ENCODE assay signal across 8 mouse cellular contexts in genomic region chr9:4795544-4796288, GRCm38 (mm10). TPM values are rescaled to one million over a fixed set of nuclear protein-coding genes. Genes with fewer than 3 reads are reported as not detected.
A peak's percentile ranks its signal among the peaks of the same experiment; 100 is the strongest.
DNase-seq lines count a peak whose midpoint lies in the region; ATAC-seq and TF ChIP-seq lines count a peak whose summit lies in the region.

Gria4 (minus strand) TSS chr9:4796234.

- TF ChIP-seq POLR2A in testis, adult 2 months (IDR thresholded peaks at IDR 0.05; ENCODE audit: control insufficient read depth, low read depth, low read length): no peak

- no peak for DNase-seq in lung, postnatal 0 days (ENCODE audit: low spot score)
- DNase-seq in lung, postnatal 25 days (ENCODE audit: low spot score): no peak
- DNase-seq in embryo, embryonic 11 days: peak; percentile 90
- DNase-seq in layer of hippocampus, postnatal 14 days (ENCODE audit: low spot score in 2 of 2): peak; percentile 73 to 78
- no peak for DNase-seq in spleen, postnatal 14 days (ENCODE audit: low spot score in 2 of 2)

- no peak within 1 kb of the TSS for H3K27ac ChIP-seq in lung, postnatal 0 days (ENCODE audit: low read length)
- no peak within 1 kb of the TSS for H3K27ac ChIP-seq in heart, embryonic 16.5 days (ENCODE audit: low read length)
- peak within 1 kb of the TSS; percentile 93 for H3K27ac ChIP-seq in midbrain, embryonic 13.5 days
- H3K27ac ChIP-seq in testis, adult 2 months (ENCODE audit: control insufficient read depth, insufficient read depth, low read depth, low read length): no peak within 1 kb of the TSS

- no peaks in the 10 kb centered on the region for H3K36me3 ChIP-seq in lung, postnatal 0 days (ENCODE audit: insufficient read depth, low read length)
- no peaks in the 10 kb centered on the region for H3K36me3 ChIP-seq in heart, embryonic 16.5 days (ENCODE audit: control insufficient read depth, insufficient read depth)
- H3K36me3 ChIP-seq in midbrain, embryonic 13.5 days: no peaks in the 10 kb centered on the region
- no peaks in the 10 kb centered on the region for H3K36me3 ChIP-seq in testis, adult 2 months (ENCODE audit: control insufficient read depth, insufficient read depth, low read length)

- no peak within 1 kb of the TSS for H3K9ac ChIP-seq in lung, postnatal 0 days (replicated peaks; ENCODE audit: low read depth)
- peak within 1 kb of the TSS; percentile 52 for H3K9ac ChIP-seq in heart, embryonic 16.5 days (ENCODE audit: low read length)
- H3K9ac ChIP-seq in midbrain, embryonic 13.5 days (replicated peaks): peak within 1 kb of the TSS; percentile 81

- no peaks in the 10 kb centered on the region for H3K4me1 ChIP-seq in lung, postnatal 0 days (ENCODE audit: insufficient read depth, low read depth, low read length)
- H3K4me1 ChIP-seq in heart, embryonic 16.5 days (ENCODE audit: control insufficient read depth, insufficient read depth, low read length): peaks cover 2% of the 10 kb centered on the region; the same call in 1 of the 2 replicates
- peaks cover 12% of the 10 kb centered on the region; the same call in 1 of the 2 replicates for H3K4me1 ChIP-seq in midbrain, embryonic 13.5 days (replicated peaks)
- peaks cover 8% of the 10 kb centered on the region for H3K4me1 ChIP-seq in testis, adult 2 months (ENCODE audit: control insufficient read depth, insufficient read depth, low read length)

- ATAC-seq in lung, postnatal 0 days: no peak
- peak; percentile 67; the same call in 1 of the 2 replicates for ATAC-seq in heart, embryonic 16.5 days (replicated peaks; ENCODE audit: extremely low read depth, insufficient read depth, low FRiP score)
- peak; percentile 99 for ATAC-seq in midbrain, embryonic 13.5 days

- 2% methylated on average over 46 of the region's 46 CpGs for WGBS in lung, postnatal 0 days
- under 1% methylated on average over 46 of the region's 46 CpGs for WGBS in heart, embryonic 16.5 days
- under 1% methylated on average over 46 of the region's 46 CpGs for WGBS in midbrain, embryonic 13.5 days

- TF ChIP-seq CTCF in lung, postnatal 0 days (IDR thresholded peaks at IDR 0.05): no peak
- TF ChIP-seq CTCF in testis, adult 2 months (IDR thresholded peaks at IDR 0.05; ENCODE audit: control insufficient read depth, insufficient read depth, insufficient replicate concordance, low read depth, low read length): no peak

- TF ChIP-seq EP300 in lung, postnatal 0 days (IDR thresholded peaks at IDR 0.05): no peak

- H3K9me3 ChIP-seq in lung, postnatal 0 days (ENCODE audit: low read length): no peaks in the 10 kb centered on the region
- no peaks in the 10 kb centered on the region for H3K9me3 ChIP-seq in heart, embryonic 16.5 days (replicated peaks; ENCODE audit: control insufficient read depth, low read length)
- H3K9me3 ChIP-seq in midbrain, embryonic 13.5 days: no peaks in the 10 kb centered on the region

- peak within 1 kb of the TSS; percentile 10; the same call in 1 of the 2 replicates for H3K4me3 ChIP-seq in lung, postnatal 0 days (ENCODE audit: low read depth, low read length)
- H3K4me3 ChIP-seq in heart, embryonic 16.5 days (ENCODE audit: low read length): peak within 1 kb of the TSS; percentile 59
- H3K4me3 ChIP-seq in midbrain, embryonic 13.5 days (replicated peaks): peak within 1 kb of the TSS; percentile 71
- H3K4me3 ChIP-seq in testis, adult 2 months (ENCODE audit: control insufficient read depth, low read depth, low read length): peak within 1 kb of the TSS; percentile 36

- peak within 1 kb of the TSS; percentile 47 for H3K4me2 ChIP-seq in lung, postnatal 0 days (replicated peaks; ENCODE audit: low read depth, low read length)
- H3K4me2 ChIP-seq in heart, embryonic 16.5 days (ENCODE audit: low read depth, low read length): peak within 1 kb of the TSS; percentile 94
- H3K4me2 ChIP-seq in midbrain, embryonic 13.5 days (replicated peaks): peak within 1 kb of the TSS; percentile 68

- no peaks in the 10 kb centered on the region for H3K27me3 ChIP-seq in lung, postnatal 0 days (replicated peaks; ENCODE audit: insufficient read depth, low read length)
- peaks cover 2% of the 10 kb centered on the region; the same call in 1 of the 2 replicates for H3K27me3 ChIP-seq in heart, embryonic 16.5 days (ENCODE audit: control insufficient read depth, insufficient read depth, low read length)
- no peaks in the 10 kb centered on the region for H3K27me3 ChIP-seq in midbrain, embryonic 13.5 days
- H3K27me3 ChIP-seq in testis, adult 2 months (ENCODE audit: control insufficient read depth, insufficient read depth, low read length): no peaks in the 10 kb centered on the region

RNA-seq across cellular contexts. Expression of gene Gria4, which starts in this region (rescaled TPM):
- polyA plus RNA-seq in lung, postnatal 0 days (2015; fragmentation: Nextera tagmentation; extraction: Ambion mirVana): 0.04 and 0.05 TPM in 2 replicates
- 0.35 and 0.38 TPM in 2 replicates for polyA plus RNA-seq in heart, embryonic 16.5 days (2015; fragmentation: Nextera tagmentation; extraction: Ambion mirVana)
- total RNA-seq in layer of hippocampus, postnatal 14 days (2021): 10 to 100 TPM; 54.7 to 61.6 TPM
- 23.3 and 25.4 TPM in 2 replicates for polyA plus RNA-seq in midbrain, embryonic 13.5 days (2015; fragmentation: Nextera tagmentation; extraction: Ambion mirVana)
- 0.85 and 1.1 TPM in 2 replicates for polyA plus RNA-seq in testis, adult 2 months (2012; rRNA removed)

Comparison
In these comparisons a context has a peak if more than half of its experiments do, and no peak if none do; other contexts are left out.
1. RNA of gene Gria4 (polyA plus RNA-seq): 23.3 to 25.4 TPM in midbrain, embryonic 13.5 days; 0.85 to 1.1 TPM in testis, adult 2 months, 0.35 to 0.38 TPM in heart, embryonic 16.5 days and 0.04 to 0.05 TPM in lung, postnatal 0 days; every median in the first group is over 10 times any median in the second.
2. Peak in ATAC-seq, H3K4me3 ChIP-seq, H3K9ac ChIP-seq and H3K4me2 ChIP-seq in heart, embryonic 16.5 days; RNA of the gene not detected or under 1 TPM.
3. DNase-seq: peak in embryo, embryonic 11 days (single experiment) and layer of hippocampus, postnatal 14 days (2 of 2); none in lung, postnatal 0 days (single experiment), lung, postnatal 25 days (single experiment) and spleen, postnatal 14 days (0 of 2).
4. H3K4me3 ChIP-seq: peak in every context shown above with its lines; median percentile 71 in midbrain, embryonic 13.5 days; 59 in heart, embryonic 16.5 days; 36 in testis, adult 2 months; 10 in lung, postnatal 0 days.
5. Peak in every context shown above with its lines, with median percentiles within 50 percentile points of each other: H3K4me2 ChIP-seq.